Mouse (Mus musculus) MEL (cell line): ENCODE results near the gene Usp45. TPM values are rescaled to one million over a fixed set of nuclear protein-coding genes. Genes with fewer than 3 reads are reported as not detected.
A peak's percentile ranks its signal among the peaks of the same experiment; 100 is the strongest.

Experiments
- DNase-seq: peaks from one replicate; pipeline ENCODE4 v3.0.0; 2011; ENCODE audit warnings: low read depth, low spot score
- H3K27ac ChIP-seq: 2 replicates; pipeline ENCODE4 v1.5.1; 2012; ENCODE audit warnings: low read depth, mild to moderate bottlenecking, control low read depth, low read length, moderate library complexity; ENCODE audit not compliant: control insufficient read depth
- H3K27me3 ChIP-seq, 2 experiments: fragments of 150-350 bp in 1 of 2; sonication (generic) in 1 of 2; 2 replicates each; pipeline ENCODE4 v1.6.1; 2012; ENCODE audit warnings: low read length in 2 of 2, mild to moderate bottlenecking in 2 of 2, improper control_type of control experiment in 1 of 2, moderate library complexity in 1 of 2; ENCODE audit not compliant: insufficient read depth in 2 of 2, control insufficient read depth in 1 of 2
- H3K36me3 ChIP-seq, 2 experiments: 2 replicates each; pipeline ENCODE4 v1.6.1; 2012 to 2014; ENCODE audit warnings: low read length in 2 of 2, improper control_type of control experiment in 1 of 2, inconsistent platforms in 1 of 2, mild to moderate bottlenecking in 1 of 2; ENCODE audit not compliant: insufficient read depth in 2 of 2, control insufficient read depth in 1 of 2
- H3K4me1 ChIP-seq, 2 experiments: fragments of 150-350 bp in 1 of 2; sonication (generic) in 1 of 2; 2 replicates each; pipeline ENCODE4 v1.6.1; 2012; ENCODE audit warnings: low read length in 2 of 2, improper control_type of control experiment in 1 of 2, mild to moderate bottlenecking in 1 of 2; ENCODE audit not compliant: insufficient read depth in 2 of 2, control insufficient read depth in 1 of 2
- H3K4me3 ChIP-seq, 2 experiments: fragments of 150-350 bp in 1 of 2; sonication (generic) in 1 of 2; 2 replicates each; pipeline ENCODE4 v1.5.1; 2012; ENCODE audit warnings: low read depth in 2 of 2, low read length in 2 of 2, mild to moderate bottlenecking in 2 of 2, moderate library complexity in 2 of 2, control low read depth in 1 of 2, improper control_type of control experiment in 1 of 2; ENCODE audit not compliant: control insufficient read depth in 1 of 2, insufficient read depth in 1 of 2
- H3K79me2 ChIP-seq: 2 replicates; pipeline ENCODE4 v1.6.1; 2012; ENCODE audit warnings: mild to moderate bottlenecking, low read length, moderate library complexity; ENCODE audit not compliant: control insufficient read depth, poor library complexity, insufficient read depth
- H3K9ac ChIP-seq: 2 replicates; pipeline ENCODE4 v1.6.1; 2012; ENCODE audit warnings: low read depth, mild to moderate bottlenecking, control low read depth, low read length, moderate library complexity; ENCODE audit not compliant: control insufficient read depth, poor library complexity, severe bottlenecking
- H3K9me3 ChIP-seq: fragments of 150-350 bp; sonication (generic); replicated peaks from 2 replicates; pipeline ENCODE4 v1.6.1; 2012; ENCODE audit warnings: mild to moderate bottlenecking, low read length, improper control_type of control experiment, moderate library complexity; ENCODE audit not compliant: insufficient read depth
- BHLHE40 ChIP-seq: IDR thresholded peaks from 2 replicates; pipeline ENCODE4 v1.6.1; 2012; ENCODE audit warnings: low read depth, mild to moderate bottlenecking, inconsistent platforms, low read length, improper control_type of control experiment, borderline replicate concordance
- CTCF ChIP-seq, 3 experiments: IDR thresholded peaks in 2 of 3; conservative IDR thresholded peaks in 1 of 3; 2 replicates each; pipeline ENCODE4 v1.5.1; 2011 to 2012; ENCODE audit warnings: low read length in 3 of 3, low read depth in 2 of 3, mild to moderate bottlenecking in 2 of 3, improper control_type of control experiment in 1 of 3, inconsistent platforms in 1 of 3, mixed read lengths in 1 of 3, moderate library complexity in 1 of 3; ENCODE audit not compliant: control insufficient read depth in 1 of 3, insufficient read depth in 1 of 3, poor library complexity in 1 of 3, severe bottlenecking in 1 of 3
- ELF1 ChIP-seq: IDR thresholded peaks from 2 replicates; pipeline ENCODE4 v1.6.1; 2014; ENCODE audit warnings: low read depth, mild to moderate bottlenecking, inconsistent platforms, low read length, improper control_type of control experiment, moderate library complexity
- JUND ChIP-seq: IDR thresholded peaks from 2 replicates; pipeline ENCODE4 v1.6.1; 2011; ENCODE audit warnings: low read depth, mild to moderate bottlenecking, improper control_type of control experiment, low read length
- MAX ChIP-seq: IDR thresholded peaks from 2 replicates; pipeline ENCODE4 v1.6.1; 2011; ENCODE audit warnings: low read length, improper control_type of control experiment
- MXI1 ChIP-seq: IDR thresholded peaks from 2 replicates; pipeline ENCODE4 v1.6.1; 2011; ENCODE audit warnings: mild to moderate bottlenecking, low read depth, low read length, improper control_type of control experiment
- MYC ChIP-seq: IDR thresholded peaks from 2 replicates; pipeline ENCODE4 v1.6.1; 2011; ENCODE audit warnings: low read depth, mild to moderate bottlenecking, low read length, improper control_type of control experiment, moderate library complexity
- POLR2A ChIP-seq, 2 experiments: IDR thresholded peaks; 2 replicates each; pipeline ENCODE4 v1.6.1; 2011 to 2012; ENCODE audit warnings: low read length in 2 of 2, mild to moderate bottlenecking in 2 of 2, control low read depth in 1 of 2, improper control_type of control experiment in 1 of 2, low read depth in 1 of 2, moderate library complexity in 1 of 2; ENCODE audit not compliant: control insufficient read depth in 1 of 2, insufficient read depth in 1 of 2, poor library complexity in 1 of 2
- RAD21 ChIP-seq: IDR thresholded peaks from 2 replicates; pipeline ENCODE4 v1.6.1; 2011; ENCODE audit warnings: mild to moderate bottlenecking, low read depth, low read length, improper control_type of control experiment
- SMC3 ChIP-seq: IDR thresholded peaks from 2 replicates; pipeline ENCODE4 v1.6.1; 2011; ENCODE audit warnings: low read depth, low read length, improper control_type of control experiment
- ZC3H11A ChIP-seq: IDR thresholded peaks from 2 replicates; pipeline ENCODE4 v1.6.1; 2012; ENCODE audit warnings: low read depth, mild to moderate bottlenecking, inconsistent platforms, low read length, improper control_type of control experiment
- polyA plus RNA-seq, 2 experiments: library from polyadenylated mRNA; stranded (reverse) in 1 of 2; unstranded in 1 of 2; fragments of >175 nt in 1 of 2; fragments of >200 nt in 1 of 2; gene quantifications; 2 replicates each; pipeline versions ENCODE4 v1.2.1 to v1.2.4; 2012; ENCODE audit warnings: low replicate concordance in 2 of 2, low read depth in 1 of 2; ENCODE audit not compliant: insufficient read length in 2 of 2, insufficient read depth in 1 of 2, missing spikeins in 1 of 2
- total RNA-seq: library from RNA; depleted of rRNA; stranded (reverse); fragments of 300-350 nt; gene quantifications from 2 replicates; pipeline ENCODE4 v1.2.3, GENCODE M21; 2012

Gene Usp45
- total and polyA plus RNA-seq, 3 experiments: 6.4 to 8.2 TPM; not detected in 1

DNA sequence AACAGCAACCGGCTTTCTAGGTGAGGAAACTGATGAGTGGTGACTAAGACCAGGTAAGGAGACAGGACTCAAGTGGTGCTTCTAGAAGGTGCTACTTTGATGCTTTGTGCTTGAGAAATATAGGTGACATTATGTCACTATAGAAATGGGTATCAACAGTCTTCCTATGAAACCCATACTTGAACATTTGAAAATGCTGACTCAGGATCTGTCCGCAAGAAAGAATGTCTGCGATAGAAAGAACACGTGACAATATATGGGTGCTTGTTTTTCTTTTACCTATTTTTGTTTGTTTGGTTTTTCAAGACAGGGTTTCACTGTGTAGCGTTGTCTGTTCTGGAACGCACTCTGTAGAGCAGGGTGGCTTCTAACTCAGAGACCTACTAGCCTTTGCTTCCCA lies 45.7 kb downstream of the Usp45 start:
- H3K4me3 ChIP-seq: no peak overlapping the region
- no peaks in the 10 kb centered on the region for H3K79me2 ChIP-seq
- no peak for DNase-seq
- H3K27me3 ChIP-seq: no peaks in the 10 kb centered on the region
- TF ChIP-seq MAX (no peak), ELF1 (no peak)
- no peaks in the 10 kb centered on the region for H3K9me3 ChIP-seq
- no peak overlapping the region for H3K9ac ChIP-seq
- no peaks in the 10 kb centered on the region for H3K4me1 ChIP-seq
- peaks cover 0 to 6% of the 10 kb centered on the region in 2 experiments; a peak in 2 of 4 replicates for H3K36me3 ChIP-seq
- no peak overlapping the region for H3K27ac ChIP-seq

DNA sequence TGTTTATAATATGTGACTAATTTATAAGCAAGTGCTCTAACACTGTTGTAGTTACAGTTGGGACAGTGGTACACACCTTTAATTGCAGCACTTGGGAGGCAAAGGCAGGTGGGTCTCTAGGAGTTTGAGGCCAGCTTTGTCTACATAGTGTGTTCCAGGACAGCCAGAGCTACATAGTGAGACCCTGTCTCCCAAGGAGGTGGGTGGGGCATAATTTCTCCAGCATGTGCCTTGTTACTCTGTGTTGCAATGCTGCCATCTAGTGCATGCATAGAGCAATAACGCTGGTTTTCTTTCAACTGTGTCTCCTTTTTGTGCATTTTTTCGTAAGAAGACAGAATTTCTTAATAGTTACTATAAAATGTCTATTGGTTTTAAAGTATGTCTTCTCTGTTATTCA lies 47.1 kb downstream of the Usp45 start:
- peaks cover 0 to 8% of the 10 kb centered on the region in 2 experiments; a peak in 2 of 4 replicates for H3K36me3 ChIP-seq
- TF ChIP-seq BHLHE40 (no peak), MXI1 (peak; percentile 32; the same call in 1 of the 2 replicates), CTCF (IDR thresholded peaks at IDR 0.05 in 2 of 3, conservative IDR thresholded peaks at IDR 0.05 in 1 of 3; ENCODE audit: control insufficient read depth in 1 of 3, insufficient read depth in 1 of 3, low read depth in 2 of 3, low read length in 3 of 3, poor library complexity in 1 of 3, severe bottlenecking in 1 of 3) (peak; percentile 67 to 93 (median 89)), POLR2A (IDR thresholded peaks at IDR 0.05; ENCODE audit: control insufficient read depth in 1 of 2, insufficient read depth in 1 of 2, low read depth in 1 of 2, low read length in 2 of 2, poor library complexity in 1 of 2) (no peak), MYC (peak; percentile 82), RAD21 (peak; percentile 91), ZC3H11A (peak; percentile 61), SMC3 (peak; percentile 80)

DNA sequence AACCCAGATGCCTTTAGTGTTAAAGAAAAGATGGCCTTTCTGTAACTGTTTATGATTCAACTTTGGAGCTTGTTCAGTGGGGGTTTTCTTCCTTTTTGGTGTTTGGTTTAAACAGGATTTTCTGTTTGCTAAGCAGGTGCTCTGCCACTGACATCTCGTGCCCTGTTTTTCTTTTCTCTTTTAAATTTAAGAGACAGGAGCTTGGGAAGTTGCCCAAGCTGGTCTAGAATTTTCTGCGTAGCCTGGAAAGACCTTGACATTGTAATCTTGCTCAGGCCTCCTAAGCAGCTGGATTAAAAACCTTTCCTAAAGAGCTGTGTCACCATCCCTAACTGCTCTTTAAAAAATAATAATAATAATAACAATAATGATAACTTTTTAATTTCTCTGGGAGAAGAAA lies 59.7 kb downstream of the Usp45 start:
- H3K36me3 ChIP-seq: peaks cover 0 to 2% of the 10 kb centered on the region in 2 experiments; a peak in 2 of 4 replicates
- no peak for TF ChIP-seq JUND
- DNase-seq: no peak
- no peak overlapping the region for H3K4me3 ChIP-seq
- no peak overlapping the region for H3K27ac ChIP-seq
- H3K27me3 ChIP-seq: no peaks in the 10 kb centered on the region
- no peak overlapping the region for H3K9ac ChIP-seq
- no peaks in the 10 kb centered on the region for H3K9me3 ChIP-seq
- H3K4me1 ChIP-seq: no peaks in the 10 kb centered on the region
- no peaks in the 10 kb centered on the region; the same call in 1 of the 2 replicates for H3K79me2 ChIP-seq

More for the DNA sequence above, 47.1 kb downstream of the Usp45 start:
- Histone ChIP-seq H3K79me2 (no peaks in the 10 kb centered on the region), H3K9me3 (no peaks in the 10 kb centered on the region), H3K9ac (no peak overlapping the region), H3K4me1 (no peaks in the 10 kb centered on the region), H3K4me3 (no peak overlapping the region), H3K27me3 (no peaks in the 10 kb centered on the region), H3K27ac (no peak overlapping the region)
- DNase-seq: peak; percentile 81
